In genomic region chr2:32142368-32142767, GRCm38 (mm10) we compare ENCODE assay signal across 13 mouse cellular contexts.
"Had no signal": no experiment of that assay in that cellular context is flagged by ENCODE, and none has a peak within 500 bp of the region (broad histone marks: within the 10 kb centered on the region; RNA-seq: fewer than 3 reads in every experiment).

No protein-coding gene starts in this region.

- H3K4me2 ChIP-seq: lung, embryonic 15.5 days; midbrain, embryonic 12.5 days; midbrain, embryonic 15.5 days; neural tube, embryonic 12.5 days; stomach, embryonic 15.5 days had no signal

- H3K4me3 ChIP-seq: lung, embryonic 15.5 days; midbrain, embryonic 10.5 days; midbrain, embryonic 12.5 days; midbrain, embryonic 15.5 days; neural tube, embryonic 12.5 days; stomach, embryonic 15.5 days had no signal

- DNase-seq: lung, adult 2 months; lung, postnatal 14 days; right cerebral cortex, postnatal 14 days; thymus, adult 2 months; thymus, postnatal 25 days; thymus, postnatal 4 days had no signal

- H3K27me3 ChIP-seq: lung, embryonic 15.5 days; midbrain, embryonic 12.5 days; midbrain, embryonic 15.5 days; neural tube, embryonic 12.5 days; stomach, embryonic 15.5 days had no signal

- H3K9ac ChIP-seq: liver, embryonic 14.5 days; lung, embryonic 15.5 days; midbrain, embryonic 12.5 days; midbrain, embryonic 15.5 days; neural tube, embryonic 12.5 days; stomach, embryonic 15.5 days had no signal

- H3K4me1 ChIP-seq: neural tube, embryonic 12.5 days had no signal

- ATAC-seq: midbrain, embryonic 15.5 days had no signal

- H3K36me3 ChIP-seq: lung, embryonic 15.5 days; midbrain, embryonic 10.5 days; midbrain, embryonic 12.5 days; midbrain, embryonic 15.5 days; neural tube, embryonic 12.5 days; stomach, embryonic 15.5 days had no signal

- H3K9me3 ChIP-seq: lung, embryonic 15.5 days; midbrain, embryonic 10.5 days; midbrain, embryonic 12.5 days; midbrain, embryonic 15.5 days; neural tube, embryonic 12.5 days; stomach, embryonic 15.5 days had no signal

- H3K27ac ChIP-seq: liver, embryonic 14.5 days; lung, embryonic 15.5 days; midbrain, embryonic 10.5 days; midbrain, embryonic 12.5 days; midbrain, embryonic 15.5 days; neural tube, embryonic 12.5 days; stomach, embryonic 15.5 days had no signal
